Mouse (Mus musculus) urinary bladder, postnatal 0 days (tissue): ENCODE measurements around the gene Cotl1. TPM values are rescaled to one million over a fixed set of nuclear protein-coding genes. Genes with fewer than 3 reads are reported as not detected.

ENCODE experiments used
- polyA plus RNA-seq: library from polyadenylated mRNA; unstranded; fragments of >200 nt; fragmentation: Nextera tagmentation; extraction: Ambion mirVana; gene quantifications from 2 replicates; pipeline ENCODE4 v1.2.1, GENCODE M21; 2015

Gene Cotl1
- 44.0 and 53.4 TPM in 2 replicates for polyA plus RNA-seq

DNA sequence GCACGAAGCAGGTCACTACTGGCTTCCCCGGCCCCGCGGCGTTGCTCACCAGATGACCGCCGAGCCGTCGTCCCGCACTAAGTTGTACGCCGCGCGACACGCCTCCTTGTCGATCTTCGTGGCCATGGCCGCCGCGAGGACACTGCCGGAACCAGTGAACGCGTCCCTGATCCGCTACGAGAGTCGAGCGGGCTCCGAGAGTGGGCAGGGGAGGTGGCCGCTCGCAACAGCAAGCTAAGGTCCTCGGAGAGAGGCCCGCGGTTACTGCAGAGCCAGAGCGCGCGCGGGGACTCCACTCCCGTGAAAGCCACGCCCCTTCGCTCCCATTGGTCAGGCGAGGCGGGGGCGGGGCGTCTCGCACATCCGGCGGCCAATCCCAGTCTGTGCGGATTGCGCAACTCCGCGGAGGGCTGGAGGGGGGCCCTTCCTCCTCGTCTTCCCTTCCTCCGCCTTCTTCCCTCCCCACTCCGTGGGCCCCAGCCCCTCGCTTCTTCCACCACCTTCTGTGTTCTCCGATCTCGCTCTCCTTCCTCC lies at the start of gene Cotl1:
Gene Cotl1, minus strand, starts transcription at position 270 of the 534 bp plus-strand sequence.

GRCm38 (mm10) chr8:119861706-119862389 lies 21.5 kb upstream of the Cotl1 start, which contains the start of gene Klhl36:
Klhl36 (plus strand) TSS chr8:119862266.

GRCm38 (mm10) chr8:119778263-119778662 lies 62.1 kb downstream of the Cotl1 start, which contains the start of gene Tldc1:
Tldc1 (minus strand) TSS chr8:119778416.

Other genes starting within 250 kb of the Cotl1 start
- gene Taf1c, start 235.3 kb downstream of the Cotl1 start, polyA plus RNA-seq, result 5.7 and 6.3 TPM in 2 replicates
- not detected in 2 replicates for gene Adad2, start 227.8 kb downstream of the Cotl1 start, polyA plus RNA-seq
- 0.35 and 0.51 TPM in 2 replicates for gene Kcng4, start 204.9 kb downstream of the Cotl1 start, polyA plus RNA-seq
- 94.8 and 115 TPM in 2 replicates for gene Wfdc1, start 174.2 kb downstream of the Cotl1 start, polyA plus RNA-seq
- 1.4 and 1.7 TPM in 2 replicates for gene Atp2c2, start 140.5 kb downstream of the Cotl1 start, polyA plus RNA-seq
- gene Tldc1, start 62.1 kb downstream of the Cotl1 start, polyA plus RNA-seq, result 9.9 and 10.4 TPM in 2 replicates
- 6.9 and 9.2 TPM in 2 replicates for gene Klhl36, start 21.7 kb upstream of the Cotl1 start, polyA plus RNA-seq
- 58.3 and 60.2 TPM in 2 replicates for gene Usp10, start 69.8 kb upstream of the Cotl1 start, polyA plus RNA-seq
- gene Gm20388, start 70.3 kb upstream of the Cotl1 start, polyA plus RNA-seq, result 1.2 TPM in 1 of 2 replicates, not detected in the other
- gene Crispld2, start 151.9 kb upstream of the Cotl1 start, polyA plus RNA-seq, result 74.6 and 86.1 TPM in 2 replicates